Mouse (Mus musculus) thymus, adult 2 months (tissue): ENCODE measurements at regions not wholly inside any gene's neighbourhood (a gene's known extent, or its start where the extent isn't known, plus 50 kb on each side); places are given as distances from the start of the nearest gene placed in this dataset.
"Not testable (repeated sequence)": the region's sequence is repeated elsewhere in the genome, so short reads cannot be mapped to it uniquely, and the experiment has no call there.

Experiments used
- DNase-seq: peaks from one replicate; pipeline ENCODE4 v3.0.0; 2021
- H3K27ac ChIP-seq: fragments of 200-500 bp; 2 replicates; pipeline ENCODE4 v1.5.1; 2012; ENCODE audit warnings: low read length, control low read depth; ENCODE audit not compliant: control insufficient read depth, insufficient read depth
- H3K27me3 ChIP-seq: fragments of 200-500 bp; 2 replicates; pipeline ENCODE4 v1.6.1; 2012; ENCODE audit warnings: mild to moderate bottlenecking, low read length, moderate library complexity, mixed read lengths; ENCODE audit not compliant: control insufficient read depth, insufficient read depth
- H3K36me3 ChIP-seq: fragments of 200-500 bp; 2 replicates; pipeline ENCODE4 v1.6.1; 2012; ENCODE audit warnings: mild to moderate bottlenecking, low read length, moderate library complexity; ENCODE audit not compliant: control insufficient read depth, insufficient read depth
- H3K4me1 ChIP-seq: fragments of 200-500 bp; replicated peaks from 2 replicates; pipeline ENCODE4 v1.6.1; 2012; ENCODE audit warnings: low read length; ENCODE audit not compliant: control insufficient read depth, insufficient read depth
- H3K4me3 ChIP-seq: fragments of 200-500 bp; 2 replicates; pipeline ENCODE4 v1.5.1; 2012; ENCODE audit warnings: mild to moderate bottlenecking, low read length, control low read depth, moderate library complexity; ENCODE audit not compliant: control insufficient read depth, insufficient read depth
- CTCF ChIP-seq: fragments of 200-500 bp; IDR thresholded peaks from 2 replicates; pipeline ENCODE4 v1.5.1; 2012; ENCODE audit warnings: mild to moderate bottlenecking, control low read depth, low read length, moderate library complexity, borderline replicate concordance; ENCODE audit not compliant: control insufficient read depth, poor library complexity, insufficient read depth; ENCODE audit errors: extremely low read depth
- POLR2A ChIP-seq: fragments of 200-500 bp; IDR thresholded peaks from 2 replicates; pipeline ENCODE4 v1.6.1; 2012; ENCODE audit warnings: mild to moderate bottlenecking, low read length, control low read depth, moderate library complexity; ENCODE audit not compliant: control insufficient read depth, poor library complexity, insufficient read depth; ENCODE audit errors: extremely low read depth
- WGBS: fragments of 180-500 bp; shearing (Covaris S2); methylation state at CpG from one replicate; pipeline ENCODE4 v1.1.7; 2018; 5-methylcytosine and 5-hydroxymethylcytosine counted together

DNA sequence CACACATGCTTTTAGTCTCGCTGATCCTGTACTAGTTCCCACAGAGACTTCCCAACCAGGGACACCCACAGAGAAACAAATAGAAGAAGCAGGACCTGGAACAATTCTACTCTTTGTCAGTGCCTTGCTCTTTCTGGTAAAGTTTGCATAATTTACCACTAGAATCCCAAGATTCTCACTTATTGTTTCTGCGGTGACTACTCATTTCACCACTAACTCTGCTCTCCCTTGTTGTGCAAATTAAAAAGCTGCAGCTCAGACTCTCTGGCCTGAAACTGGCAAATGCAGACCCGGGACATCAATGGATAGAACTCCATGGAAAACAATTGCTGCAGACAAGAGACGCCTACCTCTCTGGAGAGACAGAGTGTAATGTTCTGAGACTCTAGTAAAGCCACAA is 348.4 kb upstream of the Tbl1xr1 start:
- H3K36me3 ChIP-seq = no peaks in the 10 kb centered on the region
- no peaks in the 10 kb centered on the region for H3K4me1 ChIP-seq
- no peak overlapping the region for H3K4me3 ChIP-seq
- 95% methylated on average over 4 of the region's 4 CpGs for WGBS
- DNase-seq = no peak
- H3K27ac ChIP-seq = no peak overlapping the region
- no peak for TF ChIP-seq CTCF
- no peak for TF ChIP-seq POLR2A
- no peaks in the 10 kb centered on the region for H3K27me3 ChIP-seq

- WGBS = 100% methylated on average over 1 of the region's 1 CpGs
- Histone ChIP-seq H3K4me3 (no peak overlapping the region), H3K4me1 (no peaks in the 10 kb centered on the region), H3K27me3 (no peaks in the 10 kb centered on the region), H3K36me3 (no peaks in the 10 kb centered on the region), H3K27ac (no peak overlapping the region)
- no peak for DNase-seq
- no peak for TF ChIP-seq POLR2A
- TF ChIP-seq CTCF = no peak
These were observed 347.1 kb upstream of the Tbl1xr1 start for GRCm38 (mm10) chr3:21729328-21729727.

- 94% methylated on average over 2 of the region's 2 CpGs for WGBS
- not testable (repeated sequence) for DNase-seq, H3K4me1 ChIP-seq, H3K27me3 ChIP-seq, H3K4me3 ChIP-seq, H3K36me3 ChIP-seq, H3K27ac ChIP-seq
These were observed 340.8 kb upstream of the Tbl1xr1 start for GRCm38 (mm10) chr3:21735688-21736087.

DNA sequence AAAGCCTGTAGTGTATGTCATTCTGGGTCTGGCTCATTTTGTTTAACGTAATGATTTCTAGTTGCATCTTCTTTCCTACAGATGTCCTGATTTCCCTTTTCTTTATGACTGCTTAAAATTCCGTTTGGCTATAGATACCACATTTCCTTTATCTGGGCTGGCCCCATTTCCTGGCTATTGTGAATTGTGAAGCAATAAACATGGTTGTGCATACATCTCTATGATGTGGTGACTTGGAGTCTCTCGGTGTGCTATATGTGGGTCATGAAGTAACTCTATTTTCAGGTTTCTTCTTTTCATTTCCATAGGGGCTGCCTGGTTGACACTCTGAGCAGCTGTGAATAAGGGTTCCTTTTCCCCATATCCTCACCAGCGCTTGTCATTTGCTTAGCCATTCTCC is 336.7 kb upstream of the Tbl1xr1 start:
- Histone ChIP-seq H3K4me3 (no peak overlapping the region), H3K27ac (no peak overlapping the region), H3K36me3 (no peaks in the 10 kb centered on the region), H3K4me1 (no peaks in the 10 kb centered on the region), H3K27me3 (no peaks in the 10 kb centered on the region)
- no peak for DNase-seq
- 72% methylated on average over 4 of the region's 4 CpGs for WGBS
- no peak for TF ChIP-seq POLR2A
- no peak for TF ChIP-seq CTCF

- H3K4me1 ChIP-seq = no peaks in the 10 kb centered on the region
- H3K27ac ChIP-seq = no peak overlapping the region
- no peak overlapping the region for H3K4me3 ChIP-seq
- DNase-seq = no peak
- 92% methylated on average over 1 of the region's 1 CpGs for WGBS
- TF ChIP-seq CTCF (no peak), POLR2A (no peak)
- H3K27me3 ChIP-seq = no peaks in the 10 kb centered on the region
- no peaks in the 10 kb centered on the region for H3K36me3 ChIP-seq
These were observed 332.3 kb upstream of the Tbl1xr1 start for GRCm38 (mm10) chr3:21744107-21744506.

DNA sequence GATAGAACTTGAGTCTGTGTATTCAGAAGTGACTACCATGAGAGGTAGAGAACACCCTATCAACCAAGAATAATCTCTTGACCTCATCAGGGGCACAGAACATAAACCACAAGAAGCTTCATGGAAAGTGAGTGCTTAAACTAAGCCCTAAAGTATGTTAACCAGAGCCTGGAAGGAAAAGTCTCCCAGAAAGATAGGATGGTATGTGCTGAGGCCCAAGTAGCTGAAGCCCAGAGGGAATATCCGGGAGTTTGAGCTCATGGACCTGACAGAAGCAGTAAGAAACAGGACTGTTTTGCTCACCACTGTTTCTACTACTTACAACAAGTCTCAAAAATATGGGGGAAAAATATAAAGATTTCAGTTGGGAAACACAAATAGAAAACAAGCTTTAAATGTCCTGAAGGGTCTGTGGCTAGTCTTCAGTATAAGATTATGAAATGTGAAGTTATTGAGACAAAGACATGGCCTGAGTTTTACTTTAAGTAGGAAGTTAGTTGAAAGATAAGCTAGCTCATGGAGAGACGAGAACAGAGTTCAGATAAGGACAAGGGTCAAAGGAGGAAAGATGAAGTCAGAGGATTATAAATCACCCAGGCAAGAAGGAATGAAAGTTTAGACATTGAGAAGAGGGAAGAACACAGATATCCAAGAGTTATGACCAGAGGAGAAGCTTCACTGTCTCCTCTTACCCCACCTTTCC is 315.8 kb upstream of the Tbl1xr1 start:
- Histone ChIP-seq H3K4me1 (no peaks in the 10 kb centered on the region), H3K27me3 (no peaks in the 10 kb centered on the region), H3K27ac (no peak overlapping the region), H3K4me3 (no peak overlapping the region), H3K36me3 (no peaks in the 10 kb centered on the region)
- no peak for DNase-seq
- 91% methylated on average over 2 of the region's 2 CpGs for WGBS
- TF ChIP-seq CTCF (no peak), POLR2A (no peak)

DNA sequence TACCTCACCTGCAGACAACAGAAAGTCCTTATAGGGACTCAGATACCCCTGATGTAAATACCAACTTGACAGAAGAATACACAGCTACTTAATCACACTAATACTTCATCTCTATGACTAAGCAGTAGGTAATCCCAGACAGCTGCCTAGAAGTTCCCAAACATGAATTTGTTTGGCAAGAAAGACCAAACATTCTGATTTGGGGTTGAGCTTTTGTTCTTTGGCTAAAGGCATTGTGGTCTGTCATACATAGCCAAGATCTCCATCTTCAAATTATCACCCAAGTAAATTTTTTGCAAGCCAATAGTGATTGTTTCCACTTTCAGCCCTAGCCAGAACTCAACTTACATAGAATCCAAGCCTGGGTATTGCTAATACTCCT is 315.2 kb upstream of the Tbl1xr1 start:
- no peak for TF ChIP-seq POLR2A
- Histone ChIP-seq H3K4me1 (no peaks in the 10 kb centered on the region), H3K4me3 (no peak overlapping the region), H3K36me3 (no peaks in the 10 kb centered on the region), H3K27me3 (no peaks in the 10 kb centered on the region), H3K27ac (no peak overlapping the region)
- DNase-seq = no peak
